Mouse (Mus musculus) kidney, adult 11 months (tissue): ENCODE measurements at regions not wholly inside any gene's neighbourhood (a gene's known extent, or its start where the extent isn't known, plus 50 kb on each side); places are given as distances from the start of the nearest gene placed in this dataset.
A peak's percentile ranks its signal among the peaks of the same experiment; 100 is the strongest.

Experiments used
- DNase-seq: peaks from one replicate; pipeline ENCODE4 v3.0.0; 2022

GRCm38 (mm10) chr15:84616880-84617279, 52.5 kb upstream of the Prr5 start:
- peak; percentile 41 for DNase-seq

GRCm38 (mm10) chr15:84613536-84614527, 55.6 kb upstream of the Prr5 start:
- DNase-seq: peak; percentile 75

GRCm38 (mm10) chr15:84612961-84613360, 55.3 kb upstream of the Rtl6 start:
- no peak for DNase-seq

GRCm38 (mm10) chr15:84609825-84610442, 52.3 kb upstream of the Rtl6 start:
- DNase-seq: no peak

- no peak for DNase-seq
Observed at GRCm38 (mm10) chr15:84609063-84609462, 51.4 kb upstream of the Rtl6 start.
